Mouse (Mus musculus): ENCODE data around the gene Antxr2. TPM values are rescaled to one million over a fixed set of nuclear protein-coding genes. Genes with fewer than 3 reads are reported as not detected.

Gene Antxr2
- total and polyA plus RNA-seq, 3 experiments = 4.3 to 5.0 TPM; not detected in 1

DNA sequence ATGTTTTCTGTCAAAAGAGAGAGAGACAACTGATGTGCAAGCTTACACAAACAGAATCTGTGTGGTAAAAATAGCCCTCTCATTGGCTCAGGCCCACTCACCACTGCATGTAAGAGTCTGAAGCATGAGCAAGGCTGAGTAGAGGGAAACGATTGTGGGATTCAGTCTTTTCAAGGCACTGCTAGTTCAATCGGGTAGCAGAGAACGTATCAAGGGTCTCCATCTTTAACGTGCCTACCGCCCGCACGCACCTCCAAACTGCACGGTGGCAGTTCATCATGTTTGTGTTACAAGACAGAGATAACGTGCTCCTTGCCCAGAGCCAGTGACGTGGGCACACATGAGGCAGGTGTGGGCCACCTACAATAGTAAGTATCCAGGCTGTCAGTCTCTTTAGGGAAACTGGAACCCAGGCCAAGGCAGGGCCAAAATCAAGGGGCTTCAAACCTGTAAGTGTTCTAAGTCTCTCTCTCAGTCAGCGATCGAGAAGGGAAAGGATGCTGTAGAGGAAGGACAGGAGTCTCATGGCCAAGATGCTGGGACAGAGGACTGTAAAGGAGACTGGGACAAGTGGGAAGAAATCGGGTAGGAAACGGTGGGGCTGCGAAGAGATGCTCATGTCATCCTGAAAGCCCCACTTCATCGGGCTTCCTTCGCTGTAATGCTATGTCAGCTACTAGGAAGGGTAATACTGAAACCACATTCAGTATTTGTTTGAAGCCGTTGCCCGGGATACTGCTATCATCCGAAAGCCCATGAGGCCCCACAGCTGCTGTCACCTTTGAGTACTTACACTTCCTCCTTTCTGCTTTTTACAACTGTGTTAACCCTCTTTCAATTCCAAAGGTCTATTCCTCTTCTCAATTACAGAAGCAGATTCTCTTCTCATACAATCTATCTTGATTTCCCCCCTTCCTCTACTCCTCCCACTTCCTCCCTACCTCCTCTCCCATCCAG lies 14.3 kb downstream of the Antxr2 start (continued):
- TF ChIP-seq RAD21 (IDR thresholded peaks at IDR 0.05; ENCODE audit: low read depth, low read length) = no peak
- 0 out of 2 replicates have a peak, but pooled peaks have one; percentile 70 for TF ChIP-seq MYC (IDR thresholded peaks at IDR 0.05; ENCODE audit: low read depth, low read length)
- TF ChIP-seq TCF12 (IDR thresholded peaks at IDR 0.05; ENCODE audit: low read depth, low read length) = peak; percentile 57
- TF ChIP-seq MEF2A (IDR thresholded peaks at IDR 0.05; ENCODE audit: extremely low read depth, insufficient replicate concordance, low read depth, low read length, poor library complexity, severe bottlenecking) = no peak
- TF ChIP-seq BHLHE40 (IDR thresholded peaks at IDR 0.05; ENCODE audit: borderline replicate concordance, low read depth, low read length) = no peak
- no peak for TF ChIP-seq USF1 (IDR thresholded peaks at IDR 0.05; ENCODE audit: low read depth, low read length)
- TF ChIP-seq UBTF (IDR thresholded peaks at IDR 0.05; ENCODE audit: borderline replicate concordance, insufficient read depth, low read depth, low read length) = no peak
- TF ChIP-seq SMC3 (IDR thresholded peaks at IDR 0.05; ENCODE audit: low read depth, low read length) = no peak
- TF ChIP-seq E2F4 (IDR thresholded peaks at IDR 0.05; ENCODE audit: borderline replicate concordance, low read depth, low read length) = no peak
- peak; percentile 57 for TF ChIP-seq HCFC1 (IDR thresholded peaks at IDR 0.05; ENCODE audit: low read depth, low read length)
- TF ChIP-seq MAX (IDR thresholded peaks at IDR 0.05; ENCODE audit: low read length) = peak; percentile 79
- no peak for TF ChIP-seq POLR2AphosphoS2 (IDR thresholded peaks at IDR 0.05; ENCODE audit: low read length)
- no peak for TF ChIP-seq MAZ (IDR thresholded peaks at IDR 0.05; ENCODE audit: low read depth, low read length)
- peak; percentile 28; the same call in 1 of the 2 replicates for TF ChIP-seq TAL1 (IDR thresholded peaks at IDR 0.05; ENCODE audit: low read length)
- no peak for TF ChIP-seq JUND (IDR thresholded peaks at IDR 0.05; ENCODE audit: low read depth, low read length)
- TF ChIP-seq SIN3A (IDR thresholded peaks at IDR 0.05; ENCODE audit: low read length) = peak; percentile 98

DNA sequence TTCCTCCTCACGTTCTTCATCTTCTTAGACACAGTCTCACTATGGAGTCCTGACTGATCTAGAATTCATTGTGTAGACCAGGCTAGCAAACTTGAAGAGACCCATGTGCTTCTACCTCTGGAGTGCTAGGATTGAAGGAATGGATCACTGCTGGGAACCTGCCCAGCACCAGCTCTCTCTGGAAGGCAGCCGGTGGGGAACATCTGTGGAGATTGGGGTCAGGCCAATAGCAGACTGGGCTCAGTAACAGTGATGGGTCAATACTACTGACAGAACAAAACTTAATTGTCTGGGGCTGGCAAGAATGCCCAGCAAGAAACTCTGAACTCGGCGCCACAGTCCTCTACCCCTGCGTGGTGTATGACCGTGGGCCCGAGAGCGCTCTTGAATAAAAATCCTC lies 25.1 kb downstream of the Antxr2 start:
- Histone ChIP-seq H3K9ac (ENCODE audit: control insufficient read depth, low read depth, low read length, poor library complexity, severe bottlenecking) (no peak overlapping the region), H3K27me3 (ENCODE audit: control insufficient read depth in 1 of 2, insufficient read depth in 2 of 2, low read length in 2 of 2) (no peaks in the 10 kb centered on the region), H3K4me3 (ENCODE audit: control insufficient read depth in 1 of 2, insufficient read depth in 1 of 2, low read depth in 2 of 2, low read length in 2 of 2) (no peak overlapping the region), H3K36me3 (ENCODE audit: control insufficient read depth in 1 of 2, insufficient read depth in 2 of 2, low read length in 2 of 2) (peaks cover 0 to 2% of the 10 kb centered on the region in 2 experiments; a peak in 1 of 4 replicates), H3K4me1 (ENCODE audit: control insufficient read depth in 1 of 2, insufficient read depth in 2 of 2, low read length in 2 of 2) (no peaks in the 10 kb centered on the region), H3K27ac (ENCODE audit: control insufficient read depth, low read depth, low read length) (no peak overlapping the region), H3K79me2 (ENCODE audit: control insufficient read depth, insufficient read depth, low read length, poor library complexity) (no peaks in the 10 kb centered on the region), H3K9me3 (replicated peaks; ENCODE audit: insufficient read depth, low read length) (no peaks in the 10 kb centered on the region)
- no peak for DNase-seq (ENCODE audit: low read depth, low spot score)
- no peak for TF ChIP-seq TCF12 (IDR thresholded peaks at IDR 0.05; ENCODE audit: low read depth, low read length)
- TF ChIP-seq RCOR1 (IDR thresholded peaks at IDR 0.05; ENCODE audit: low read depth, low read length) = no peak
- no peak for TF ChIP-seq ZC3H11A (IDR thresholded peaks at IDR 0.05; ENCODE audit: low read depth, low read length)
- no peak for TF ChIP-seq SMC3 (IDR thresholded peaks at IDR 0.05; ENCODE audit: low read depth, low read length)
- no peak for TF ChIP-seq MYC (IDR thresholded peaks at IDR 0.05; ENCODE audit: low read depth, low read length)
- TF ChIP-seq NRF1 (IDR thresholded peaks at IDR 0.05; ENCODE audit: insufficient read depth, low read depth, low read length, poor library complexity, severe bottlenecking) = no peak
- no peak for TF ChIP-seq POLR2AphosphoS2 (IDR thresholded peaks at IDR 0.05; ENCODE audit: low read length)
- no peak for TF ChIP-seq ETS1 (IDR thresholded peaks at IDR 0.05; ENCODE audit: low read depth, low read length)
- no peak for TF ChIP-seq ZMIZ1 (IDR thresholded peaks at IDR 0.05; ENCODE audit: low read depth, low read length)
- no peak for TF ChIP-seq MXI1 (IDR thresholded peaks at IDR 0.05; ENCODE audit: low read depth, low read length)
- no peak for TF ChIP-seq TBP (IDR thresholded peaks at IDR 0.05; ENCODE audit: low read depth, low read length)
- TF ChIP-seq USF2 (IDR thresholded peaks at IDR 0.05; ENCODE audit: borderline replicate concordance in 1 of 2, insufficient read depth in 1 of 2, low read depth in 1 of 2, low read length in 2 of 2) = no peak
- no peak for TF ChIP-seq POLR2AphosphoS5 (IDR thresholded peaks at IDR 0.05; ENCODE audit: borderline replicate concordance, low read depth, low read length)
- TF ChIP-seq JUND (IDR thresholded peaks at IDR 0.05; ENCODE audit: low read depth, low read length) = no peak
- TF ChIP-seq BHLHE40 (IDR thresholded peaks at IDR 0.05; ENCODE audit: borderline replicate concordance, low read depth, low read length) = no peak
- TF ChIP-seq USF1 (IDR thresholded peaks at IDR 0.05; ENCODE audit: low read depth, low read length) = no peak
- no peak for TF ChIP-seq CHD1 (IDR thresholded peaks at IDR 0.05; ENCODE audit: low read depth, low read length)
- TF ChIP-seq KAT2A (conservative IDR thresholded peaks at IDR 0.05; ENCODE audit: low read depth, low read length) = no peak
- no peak for TF ChIP-seq ZNF384 (IDR thresholded peaks at IDR 0.05; ENCODE audit: low read depth, low read length)
